Mouse (Mus musculus) forebrain, postnatal 0 days (tissue): ENCODE data around the gene Gm20431. TPM values are rescaled to one million over a fixed set of nuclear protein-coding genes. Genes with fewer than 3 reads are reported as not detected.

Experiments
- ATAC-seq: fragments of 200-750 bp; cut with Nextera tagmentation; 2 replicates; pipeline ENCODE4 v1.8.0; 2017; ENCODE audit warnings: mild to moderate bottlenecking, moderate library complexity
- DNase-seq: peaks from one replicate; pipeline ENCODE4 v3.0.0-alpha.2; 2015
- H3K27ac ChIP-seq: fragments of 300-500 bp; sonication (generic); 2 replicates; pipeline ENCODE4 v1.5.1; 2014; ENCODE audit warnings: low read depth, mild to moderate bottlenecking, antibody characterized with exemption, low read length, moderate library complexity, mixed read lengths
- H3K27me3 ChIP-seq: fragments of 300-500 bp; sonication (generic); 2 replicates; pipeline ENCODE4 v1.6.1; 2014; ENCODE audit warnings: mild to moderate bottlenecking, low read length, mixed read lengths; ENCODE audit not compliant: insufficient read depth
- H3K36me3 ChIP-seq: fragments of 300-500 bp; sonication (generic); 2 replicates; pipeline ENCODE4 v1.6.1; 2014; ENCODE audit warnings: mild to moderate bottlenecking, moderate library complexity; ENCODE audit not compliant: insufficient read depth
- H3K4me1 ChIP-seq: fragments of 300-500 bp; sonication (generic); 2 replicates; pipeline ENCODE4 v1.6.1; 2014; ENCODE audit warnings: antibody characterized with exemption; ENCODE audit not compliant: insufficient read depth
- H3K4me2 ChIP-seq: fragments of 300-500 bp; sonication (generic); 2 replicates; pipeline ENCODE4 v1.6.1; 2014; ENCODE audit warnings: low read depth, mild to moderate bottlenecking, moderate library complexity
- H3K4me3 ChIP-seq: fragments of 300-500 bp; sonication (generic); 2 replicates; pipeline ENCODE4 v1.5.1; 2014; ENCODE audit warnings: low read depth, low read length, mixed read lengths
- H3K9ac ChIP-seq: fragments of 300-500 bp; sonication (generic); 2 replicates; pipeline ENCODE4 v1.6.1; 2014; ENCODE audit warnings: mild to moderate bottlenecking
- H3K9me3 ChIP-seq: fragments of 300-500 bp; sonication (generic); 2 replicates; pipeline ENCODE4 v1.6.1; 2016; ENCODE audit warnings: low read length
- CTCF ChIP-seq: sonication (generic); IDR thresholded peaks from 2 replicates; pipeline ENCODE4 v1.5.1; 2016; ENCODE audit warnings: antibody characterized with exemption, control low read depth, low read depth
- WGBS: fragments of 180-500 bp; shearing (Covaris S2); extraction: QIAGEN DNeasy Blood & Tissue Kit; methylation state at CpG from one replicate; pipeline ENCODE4 v1.1.7; 2014; 5-methylcytosine and 5-hydroxymethylcytosine counted together
- polyA plus RNA-seq: library from polyadenylated mRNA; unstranded; fragments of >200 nt; fragmentation: Nextera tagmentation; extraction: Ambion mirVana; gene quantifications from 2 replicates; pipeline ENCODE4 v1.2.1, GENCODE M21; 2015
- total RNA-seq: library from RNA; depleted of rRNA; stranded (reverse); fragments of >200 nt; gene quantifications from 2 replicates; pipeline ENCODE4 v1.2.3, GENCODE M21; 2014

Gm20431 gene
- total and polyA plus RNA-seq, 2 experiments from 2014 or later: 9.7 TPM; not detected in 1

DNA sequence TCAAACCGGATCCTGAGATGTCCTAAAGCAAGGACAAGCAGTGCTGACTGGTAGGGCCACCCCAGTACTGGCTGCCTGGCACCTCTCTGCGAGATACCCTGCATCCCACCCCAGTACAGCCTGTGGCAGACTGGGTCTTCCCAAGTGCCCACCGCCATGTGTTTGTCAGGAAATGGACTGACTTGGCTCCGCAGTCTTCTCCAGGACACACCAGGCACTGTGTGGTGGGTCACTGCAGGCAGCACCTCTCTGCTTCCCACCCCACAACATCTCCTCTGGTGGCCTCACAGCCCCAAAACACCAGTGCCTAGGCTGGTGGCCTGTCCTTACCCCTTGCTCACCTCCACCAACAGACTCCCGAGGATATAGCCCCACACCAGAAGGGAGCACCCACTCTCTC lies 30.9 kb downstream of the Gm20431 start:
- no peak for TF ChIP-seq CTCF
- Histone ChIP-seq H3K4me3 (peak overlapping the region; percentile 93), H3K4me2 (peak overlapping the region; percentile 78), H3K9me3 (no peaks in the 10 kb centered on the region), H3K4me1 (peaks cover 20% of the 10 kb centered on the region), H3K36me3 (peaks cover 9% of the 10 kb centered on the region; the same call in 1 of the 2 replicates), H3K27ac (no peak overlapping the region), H3K27me3 (no peaks in the 10 kb centered on the region), H3K9ac (peak overlapping the region; percentile 90)
- 81% methylated on average over 5 of the region's 5 CpGs for WGBS
- ATAC-seq: no peak
- DNase-seq: no peak

DNA sequence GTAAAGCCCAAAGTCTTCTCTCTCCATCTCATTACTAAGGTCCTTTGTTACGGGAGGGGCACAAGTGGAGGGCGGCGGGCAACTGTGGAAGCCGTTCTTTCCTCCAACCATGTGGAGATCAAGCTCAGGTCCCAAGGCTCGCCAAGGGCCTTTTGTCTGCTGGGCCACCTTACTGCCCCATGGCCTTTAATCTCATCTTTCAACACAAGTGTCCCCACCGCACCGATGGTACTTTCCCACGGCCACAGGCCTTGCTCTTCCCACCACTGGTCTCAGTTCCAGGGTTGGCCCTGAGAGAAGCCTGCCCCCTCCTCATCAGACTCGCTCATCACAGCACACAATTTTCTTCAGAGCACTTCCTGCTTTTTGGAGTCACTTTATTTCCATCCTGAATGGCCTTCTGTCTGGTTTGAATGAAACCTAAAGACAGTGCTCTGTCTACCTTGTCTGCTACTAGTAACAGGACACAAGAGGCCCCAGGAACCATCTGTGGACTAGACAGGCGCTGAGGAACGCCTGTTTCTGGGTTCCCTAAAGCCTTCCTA lies 31.6 kb downstream of the Gm20431 start:
- DNase-seq: no peak
- H3K27ac ChIP-seq: no peak overlapping the region
- 74% methylated on average over 11 of the region's 11 CpGs for WGBS
- no peaks in the 10 kb centered on the region for H3K27me3 ChIP-seq
- no peak overlapping the region for H3K4me3 ChIP-seq
- TF ChIP-seq CTCF: no peak
- H3K4me1 ChIP-seq: peaks cover 20% of the 10 kb centered on the region
- peaks cover 9% of the 10 kb centered on the region; the same call in 1 of the 2 replicates for H3K36me3 ChIP-seq
- ATAC-seq: no peak
- no peaks in the 10 kb centered on the region for H3K9me3 ChIP-seq
- no peak overlapping the region for H3K4me2 ChIP-seq
- H3K9ac ChIP-seq: no peak overlapping the region

DNA sequence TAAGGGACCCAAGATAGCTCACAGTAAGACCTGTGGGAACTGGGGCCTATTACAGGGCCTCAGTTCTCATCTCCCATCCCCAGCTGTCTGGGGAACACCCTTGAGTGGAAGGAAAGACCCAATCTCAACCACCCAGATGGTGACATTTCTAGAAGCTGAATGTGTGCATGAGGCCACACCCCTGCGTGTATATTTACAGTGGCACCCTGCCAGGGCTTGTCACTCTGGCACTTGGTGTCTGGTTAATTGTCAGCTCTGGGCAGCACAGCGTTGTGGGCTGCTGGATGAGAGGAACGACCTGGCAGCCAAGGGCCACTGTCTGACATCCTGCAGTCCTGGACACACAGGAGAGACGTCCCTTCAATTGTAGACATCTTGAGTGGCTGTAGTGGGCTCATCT lies 32.4 kb downstream of the Gm20431 start:
- H3K27me3 ChIP-seq: no peaks in the 10 kb centered on the region
- no peak overlapping the region for H3K4me3 ChIP-seq
- ATAC-seq: no peak
- DNase-seq: no peak
- H3K9ac ChIP-seq: no peak overlapping the region
- peaks cover 9% of the 10 kb centered on the region; the same call in 1 of the 2 replicates for H3K36me3 ChIP-seq
- H3K27ac ChIP-seq: no peak overlapping the region
- no peak overlapping the region for H3K4me2 ChIP-seq
- H3K9me3 ChIP-seq: no peaks in the 10 kb centered on the region
- H3K4me1 ChIP-seq: peaks cover 16% of the 10 kb centered on the region
- TF ChIP-seq CTCF: no peak
- 30% methylated on average over 4 of the region's 4 CpGs for WGBS

DNA sequence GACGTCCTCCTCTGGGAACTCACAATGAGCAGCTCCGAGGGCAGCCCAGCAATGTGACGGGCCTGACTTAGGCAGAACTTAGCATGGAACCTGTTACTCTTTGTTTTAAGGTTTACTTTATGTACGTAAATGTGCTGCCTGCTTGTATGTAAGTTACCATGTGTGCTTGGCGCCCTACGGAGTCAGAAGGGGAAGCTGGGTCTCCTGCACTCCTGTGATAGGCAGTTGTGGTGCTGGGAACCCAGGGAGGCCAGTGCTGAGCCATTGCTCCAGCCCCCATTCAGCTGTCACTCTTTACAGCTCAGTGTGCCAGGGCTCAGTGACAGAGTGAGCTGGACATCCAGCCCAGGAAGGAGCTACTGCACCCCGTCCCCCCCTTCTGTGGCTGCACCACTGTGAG lies 34.3 kb downstream of the Gm20431 start:
- Histone ChIP-seq H3K27me3 (no peaks in the 10 kb centered on the region), H3K4me2 (no peak overlapping the region), H3K9ac (no peak overlapping the region), H3K4me1 (peaks cover 9% of the 10 kb centered on the region), H3K36me3 (peaks cover 9% of the 10 kb centered on the region; the same call in 1 of the 2 replicates), H3K27ac (no peak overlapping the region), H3K4me3 (no peak overlapping the region), H3K9me3 (no peaks in the 10 kb centered on the region)
- no peak for TF ChIP-seq CTCF
- ATAC-seq: no peak
- 78% methylated on average over 7 of the region's 7 CpGs for WGBS
- no peak for DNase-seq

DNA sequence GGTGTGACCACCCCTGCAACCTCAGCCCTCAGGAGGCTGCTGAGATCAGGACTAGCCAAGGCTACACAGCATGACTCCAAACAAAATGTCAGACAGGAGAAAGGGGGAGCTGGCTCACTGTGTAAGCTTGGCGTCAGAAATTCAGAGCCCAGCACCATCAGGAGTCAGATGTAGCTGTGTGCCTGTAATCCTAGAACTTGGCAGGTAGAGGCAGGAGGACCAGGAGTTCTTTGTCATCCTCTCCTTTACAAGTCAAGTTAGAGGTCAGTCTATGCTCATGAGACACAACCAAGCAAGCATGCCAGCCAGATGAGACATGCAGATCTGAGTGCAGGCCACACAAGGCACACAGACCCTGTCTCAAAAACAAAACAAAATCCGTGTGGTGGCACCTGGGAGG lies 35.6 kb downstream of the Gm20431 start:
- 44% methylated on average over 2 of the region's 2 CpGs for WGBS

DNA sequence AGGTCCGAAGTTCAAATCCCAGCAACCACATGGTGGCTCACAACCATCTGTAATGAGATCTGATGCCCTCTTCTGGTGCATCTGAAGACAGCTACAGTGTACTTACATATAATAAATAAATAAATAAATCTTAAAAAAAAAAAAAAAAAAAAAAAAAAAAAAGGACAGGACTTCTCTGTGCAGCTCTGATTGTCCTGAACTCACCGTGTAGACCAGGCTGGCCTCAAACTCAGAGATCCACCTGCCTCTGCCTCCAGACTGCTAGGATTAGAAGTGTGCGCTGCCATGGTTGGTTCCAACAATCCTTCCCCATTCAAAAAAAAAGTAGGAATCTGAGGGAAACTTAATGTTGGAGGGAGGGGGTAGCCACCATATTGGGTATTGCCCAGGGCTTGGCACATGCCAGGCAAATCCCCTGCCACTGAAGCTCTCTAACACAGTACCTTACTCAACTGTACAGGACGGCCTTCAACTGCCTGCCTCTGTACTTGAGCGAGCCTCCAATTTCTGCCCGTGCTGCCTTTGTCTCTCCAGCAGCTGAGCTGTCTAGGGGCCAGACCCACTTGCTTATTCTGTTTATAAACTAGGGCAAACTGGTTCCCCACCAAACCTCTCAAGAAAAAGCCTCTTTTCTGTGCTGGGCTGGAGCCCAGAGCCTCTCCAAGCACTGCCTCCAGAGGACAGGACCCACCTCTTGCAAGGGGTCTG lies 36.8 kb downstream of the Gm20431 start:
- ATAC-seq: peak; percentile 59
- no peak overlapping the region for H3K9ac ChIP-seq
- 70% methylated on average over 6 of the region's 6 CpGs for WGBS
- no peak overlapping the region for H3K4me2 ChIP-seq
- DNase-seq: peak; percentile 12
- H3K4me3 ChIP-seq: no peak overlapping the region
- TF ChIP-seq CTCF: no peak
- H3K4me1 ChIP-seq: no peaks in the 10 kb centered on the region
- H3K9me3 ChIP-seq: no peaks in the 10 kb centered on the region
- peaks cover 9% of the 10 kb centered on the region; the same call in 1 of the 2 replicates for H3K36me3 ChIP-seq
- no peak overlapping the region; the same call in 1 of the 2 replicates for H3K27ac ChIP-seq
- no peaks in the 10 kb centered on the region for H3K27me3 ChIP-seq

More for the DNA sequence above, 35.6 kb downstream of the Gm20431 start:
- no peak for ATAC-seq
- no peaks in the 10 kb centered on the region for H3K27me3 ChIP-seq
- DNase-seq: no peak
- peaks cover 7% of the 10 kb centered on the region for H3K4me1 ChIP-seq
- no peaks in the 10 kb centered on the region for H3K9me3 ChIP-seq
- no peak overlapping the region for H3K27ac ChIP-seq
- no peak overlapping the region for H3K9ac ChIP-seq
- H3K4me3 ChIP-seq: no peak overlapping the region
- H3K36me3 ChIP-seq: peaks cover 9% of the 10 kb centered on the region; the same call in 1 of the 2 replicates
- no peak for TF ChIP-seq CTCF
- no peak overlapping the region for H3K4me2 ChIP-seq

DNA sequence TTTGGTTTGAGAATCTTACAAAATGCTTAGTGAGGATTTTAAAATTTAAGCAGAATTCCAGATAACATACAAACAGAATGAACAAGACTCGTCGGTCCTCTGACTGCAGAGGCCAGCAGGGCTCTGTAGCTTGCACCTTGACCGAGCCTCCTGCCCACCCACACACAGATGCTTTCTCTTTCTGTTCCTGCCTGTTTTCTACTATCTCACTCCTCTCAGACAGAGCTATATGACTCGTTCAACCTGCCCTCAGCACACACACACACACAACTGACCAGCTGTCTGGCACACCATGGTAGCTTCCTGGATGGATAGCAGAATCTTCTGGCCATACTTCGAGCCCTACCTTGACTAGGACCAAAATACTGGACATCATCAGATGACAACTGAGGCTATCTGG lies 38.3 kb downstream of the Gm20431 start:
- ATAC-seq: no peak
- TF ChIP-seq CTCF: no peak
- WGBS: 83% methylated on average over 5 of the region's 5 CpGs

More for the DNA sequence above, 38.3 kb downstream of the Gm20431 start:
- no peak overlapping the region for H3K4me3 ChIP-seq
- DNase-seq: no peak
- no peaks in the 10 kb centered on the region for H3K27me3 ChIP-seq
- no peaks in the 10 kb centered on the region for H3K36me3 ChIP-seq
- H3K4me1 ChIP-seq: no peaks in the 10 kb centered on the region
- no peak overlapping the region for H3K4me2 ChIP-seq
- no peaks in the 10 kb centered on the region for H3K9me3 ChIP-seq
- no peak overlapping the region for H3K27ac ChIP-seq
- no peak overlapping the region for H3K9ac ChIP-seq
